In the genomic region with DNA sequence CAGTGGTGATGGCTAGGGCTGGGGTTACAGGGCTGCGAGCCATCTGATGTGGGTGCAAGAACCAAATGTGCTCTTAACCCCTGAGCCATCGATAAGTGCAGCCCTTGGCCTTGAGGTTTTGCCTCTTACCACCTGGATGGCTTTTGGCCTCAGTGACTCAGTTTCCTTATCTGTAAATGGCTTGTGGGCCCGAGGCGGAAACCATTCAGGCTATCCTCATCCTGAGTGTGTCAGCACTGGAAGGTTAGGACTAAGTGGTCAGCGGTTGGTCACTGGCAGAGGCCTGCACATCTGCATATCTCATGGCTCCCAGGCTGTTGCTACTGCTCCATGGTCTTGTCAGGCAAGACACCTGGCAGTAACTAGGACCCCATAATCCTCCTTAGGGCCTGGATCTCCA, we compare ENCODE assay signal across 9 mouse cellular contexts. TPM values are rescaled to one million over a fixed set of nuclear protein-coding genes. Genes with fewer than 3 reads are reported as not detected.
DNase-seq lines count a peak whose midpoint lies in the region; ATAC-seq and TF ChIP-seq lines count a peak whose summit lies in the region.
"Had no signal": no experiment of that assay in that cellular context is flagged by ENCODE, and none has a peak within 500 bp of the region (broad histone marks: within the 10 kb centered on the region; RNA-seq: fewer than 3 reads in every experiment).

No protein-coding gene starts in this region.

- no peaks in the 10 kb centered on the region for H3K36me3 ChIP-seq in hindbrain, embryonic 12.5 days
- no peaks in the 10 kb centered on the region for H3K36me3 ChIP-seq in hindbrain, embryonic 16.5 days (ENCODE audit: control insufficient read depth, insufficient read depth, low read length)
- no peaks in the 10 kb centered on the region for H3K36me3 ChIP-seq in midbrain, embryonic 11.5 days (ENCODE audit: control insufficient read depth, insufficient read depth, low read length)
- H3K36me3 ChIP-seq in midbrain, embryonic 14.5 days (ENCODE audit: control insufficient read depth, insufficient read depth, low read length): no peaks in the 10 kb centered on the region
- no peaks in the 10 kb centered on the region for H3K36me3 ChIP-seq in forebrain, postnatal 0 days (ENCODE audit: insufficient read depth)
- H3K36me3 ChIP-seq in stomach, embryonic 15.5 days: no peaks in the 10 kb centered on the region
- H3K36me3 ChIP-seq: limb, embryonic 12.5 days had no signal

- 83% methylated on average over 5 of the region's 5 CpGs for WGBS in hindbrain, embryonic 12.5 days
- 86% methylated on average over 5 of the region's 5 CpGs for WGBS in hindbrain, embryonic 16.5 days
- 81% methylated on average over 5 of the region's 5 CpGs for WGBS in midbrain, embryonic 11.5 days
- 84% methylated on average over 5 of the region's 5 CpGs for WGBS in midbrain, embryonic 14.5 days
- 81% methylated on average over 5 of the region's 5 CpGs for WGBS in forebrain, postnatal 0 days
- WGBS in stomach, embryonic 15.5 days: 80% methylated on average over 5 of the region's 5 CpGs

- H3K4me1 ChIP-seq in hindbrain, embryonic 12.5 days: peaks cover 10% of the 10 kb centered on the region
- peaks cover 5% of the 10 kb centered on the region for H3K4me1 ChIP-seq in hindbrain, embryonic 16.5 days (ENCODE audit: control insufficient read depth, insufficient read depth, low read depth, low read length)
- no peaks in the 10 kb centered on the region for H3K4me1 ChIP-seq in midbrain, embryonic 11.5 days (ENCODE audit: control insufficient read depth, insufficient read depth, low read length)
- H3K4me1 ChIP-seq in midbrain, embryonic 14.5 days (ENCODE audit: control insufficient read depth, insufficient read depth, low read length): peaks cover 7% of the 10 kb centered on the region; the same call in 1 of the 2 replicates
- H3K4me1 ChIP-seq in forebrain, postnatal 0 days (ENCODE audit: insufficient read depth): peaks cover 6% of the 10 kb centered on the region
- peaks cover 2% of the 10 kb centered on the region; the same call in 1 of the 2 replicates for H3K4me1 ChIP-seq in stomach, embryonic 15.5 days

- no peak overlapping the region for H3K27ac ChIP-seq in hindbrain, embryonic 12.5 days
- no peak overlapping the region for H3K27ac ChIP-seq in hindbrain, embryonic 16.5 days (ENCODE audit: low read depth, low read length)
- H3K27ac ChIP-seq in midbrain, embryonic 11.5 days (ENCODE audit: low read depth, low read length): no peak overlapping the region
- no peak overlapping the region for H3K27ac ChIP-seq in midbrain, embryonic 14.5 days (replicated peaks; ENCODE audit: low read depth, low read length)
- no peak overlapping the region for H3K27ac ChIP-seq in forebrain, postnatal 0 days (ENCODE audit: low read depth, low read length)
- H3K27ac ChIP-seq in stomach, embryonic 15.5 days: no peak overlapping the region
- H3K27ac ChIP-seq: limb, embryonic 12.5 days had no signal

- ATAC-seq in hindbrain, embryonic 12.5 days (ENCODE audit: low FRiP score): no peak
- no peak for ATAC-seq in hindbrain, embryonic 16.5 days
- ATAC-seq in midbrain, embryonic 11.5 days (ENCODE audit: low FRiP score): peak; percentile 19
- no peak for ATAC-seq in midbrain, embryonic 14.5 days (ENCODE audit: low FRiP score, low TSS enrichment)
- ATAC-seq in forebrain, postnatal 0 days: no peak
- ATAC-seq in stomach, embryonic 15.5 days (ENCODE audit: insufficient read depth, low FRiP score, low read depth): no peak

- H3K27me3 ChIP-seq in hindbrain, embryonic 12.5 days: no peaks in the 10 kb centered on the region; the same call in 1 of the 2 replicates
- H3K27me3 ChIP-seq in hindbrain, embryonic 16.5 days (replicated peaks; ENCODE audit: control insufficient read depth, insufficient read depth, low read length): no peaks in the 10 kb centered on the region
- no peaks in the 10 kb centered on the region for H3K27me3 ChIP-seq in midbrain, embryonic 11.5 days (ENCODE audit: control insufficient read depth, insufficient read depth, low read length)
- H3K27me3 ChIP-seq in midbrain, embryonic 14.5 days (ENCODE audit: control insufficient read depth, insufficient read depth, low read length): no peaks in the 10 kb centered on the region
- no peaks in the 10 kb centered on the region for H3K27me3 ChIP-seq in forebrain, postnatal 0 days (ENCODE audit: insufficient read depth, low read length)
- no peaks in the 10 kb centered on the region for H3K27me3 ChIP-seq in stomach, embryonic 15.5 days (replicated peaks)
- H3K27me3 ChIP-seq: limb, embryonic 12.5 days had no signal

- no peak overlapping the region for H3K4me3 ChIP-seq in hindbrain, embryonic 12.5 days
- no peak overlapping the region for H3K4me3 ChIP-seq in hindbrain, embryonic 16.5 days (ENCODE audit: low read length)
- H3K4me3 ChIP-seq in midbrain, embryonic 11.5 days (ENCODE audit: low read depth, low read length): no peak overlapping the region
- H3K4me3 ChIP-seq in midbrain, embryonic 14.5 days (replicated peaks; ENCODE audit: low read depth, low read length): no peak overlapping the region
- no peak overlapping the region for H3K4me3 ChIP-seq in forebrain, postnatal 0 days (ENCODE audit: low read depth, low read length)
- no peak overlapping the region for H3K4me3 ChIP-seq in stomach, embryonic 15.5 days (replicated peaks)

- TF ChIP-seq CTCF in forebrain, postnatal 0 days (IDR thresholded peaks at IDR 0.05; ENCODE audit: low read depth): no peak

- H3K9me3 ChIP-seq in hindbrain, embryonic 12.5 days (replicated peaks): no peaks in the 10 kb centered on the region
- no peaks in the 10 kb centered on the region for H3K9me3 ChIP-seq in hindbrain, embryonic 16.5 days (ENCODE audit: control insufficient read depth, low read length)
- no peaks in the 10 kb centered on the region for H3K9me3 ChIP-seq in midbrain, embryonic 11.5 days (ENCODE audit: control insufficient read depth, low read length)
- H3K9me3 ChIP-seq in midbrain, embryonic 14.5 days (ENCODE audit: control insufficient read depth, low read length): no peaks in the 10 kb centered on the region
- no peaks in the 10 kb centered on the region for H3K9me3 ChIP-seq in forebrain, postnatal 0 days (ENCODE audit: low read length)
- H3K9me3 ChIP-seq in stomach, embryonic 15.5 days: no peaks in the 10 kb centered on the region
- H3K9me3 ChIP-seq: limb, embryonic 12.5 days had no signal

- peak overlapping the region; percentile 66; the same call in 1 of the 2 replicates for H3K4me2 ChIP-seq in hindbrain, embryonic 12.5 days (replicated peaks)
- H3K4me2 ChIP-seq in hindbrain, embryonic 16.5 days (ENCODE audit: low read length): no peak overlapping the region; the same call in 1 of the 2 replicates
- H3K4me2 ChIP-seq in midbrain, embryonic 11.5 days: peak overlapping the region; percentile 61; the same call in 1 of the 2 replicates
- no peak overlapping the region for H3K4me2 ChIP-seq in midbrain, embryonic 14.5 days (ENCODE audit: low read length)
- H3K4me2 ChIP-seq in forebrain, postnatal 0 days (ENCODE audit: low read depth): peak overlapping the region; percentile 48; the same call in 1 of the 2 replicates
- H3K4me2 ChIP-seq in stomach, embryonic 15.5 days: peak overlapping the region; percentile 86

- no peak for DNase-seq in midbrain, embryonic 11.5 days (ENCODE audit: low spot score, missing footprints)
- DNase-seq in midbrain, embryonic 14.5 days: no peak
- DNase-seq in forebrain, postnatal 0 days: no peak
- DNase-seq in right cerebral cortex, postnatal 14 days: no peak
- DNase-seq in thymus, postnatal 10 days (ENCODE audit: low spot score in 2 of 2): no peak

- no peak overlapping the region for H3K9ac ChIP-seq in hindbrain, embryonic 12.5 days
- no peak overlapping the region for H3K9ac ChIP-seq in hindbrain, embryonic 16.5 days (ENCODE audit: low read depth, low read length)
- H3K9ac ChIP-seq in midbrain, embryonic 11.5 days (ENCODE audit: low read length): no peak overlapping the region
- H3K9ac ChIP-seq in midbrain, embryonic 14.5 days (replicated peaks; ENCODE audit: low read length): no peak overlapping the region
- H3K9ac ChIP-seq in forebrain, postnatal 0 days: no peak overlapping the region
- H3K9ac ChIP-seq in stomach, embryonic 15.5 days: no peak overlapping the region

RNA-seq across cellular contexts. Expression of a gene that starts 28.3 kb away (rescaled TPM):
- 0.57 and 0.88 TPM in 2 replicates for polyA plus RNA-seq in hindbrain, embryonic 12.5 days (2016; fragmentation: Nextera tagmentation; extraction: Ambion mirVana)
- 0.64 and 0.87 TPM in 2 replicates for polyA plus RNA-seq in hindbrain, embryonic 16.5 days (2015; fragmentation: Nextera tagmentation; extraction: Ambion mirVana)
- polyA plus RNA-seq in midbrain, embryonic 11.5 days (2014; fragmentation: Nextera tagmentation; extraction: Ambion mirVana): 0.33 TPM in 1 of 2 replicates, not detected in the other
- 0.24 and 1.0 TPM in 2 replicates for polyA plus RNA-seq in midbrain, embryonic 14.5 days (2014; fragmentation: Nextera tagmentation; extraction: Ambion mirVana)
- total RNA-seq in forebrain, postnatal 0 days (2014; rRNA removed): 1.5 and 3.0 TPM in 2 replicates
- 0.92 and 1.0 TPM in 2 replicates for polyA plus RNA-seq in forebrain, postnatal 0 days (2015; fragmentation: Nextera tagmentation; extraction: Ambion mirVana)
- 2.2 and 2.4 TPM in 2 replicates for polyA plus RNA-seq in stomach, embryonic 15.5 days (2015; fragmentation: Nextera tagmentation; extraction: Ambion mirVana)

RNA-seq across cellular contexts. Expression of a gene that starts 47.2 kb away (rescaled TPM):
- 495 and 515 TPM in 2 replicates for polyA plus RNA-seq in hindbrain, embryonic 12.5 days (2016; fragmentation: Nextera tagmentation; extraction: Ambion mirVana)
- 641 and 689 TPM in 2 replicates for polyA plus RNA-seq in hindbrain, embryonic 16.5 days (2015; fragmentation: Nextera tagmentation; extraction: Ambion mirVana)
- 560 and 573 TPM in 2 replicates for polyA plus RNA-seq in midbrain, embryonic 11.5 days (2014; fragmentation: Nextera tagmentation; extraction: Ambion mirVana)
- 555 and 629 TPM in 2 replicates for polyA plus RNA-seq in midbrain, embryonic 14.5 days (2014; fragmentation: Nextera tagmentation; extraction: Ambion mirVana)
- 414 and 430 TPM in 2 replicates for total RNA-seq in forebrain, postnatal 0 days (2014; rRNA removed)
- polyA plus RNA-seq in forebrain, postnatal 0 days (2015; fragmentation: Nextera tagmentation; extraction: Ambion mirVana): 642 and 649 TPM in 2 replicates
- 409 and 422 TPM in 2 replicates for polyA plus RNA-seq in stomach, embryonic 15.5 days (2015; fragmentation: Nextera tagmentation; extraction: Ambion mirVana)

Comparison
In these comparisons a context has a peak if more than half of its experiments do, and no peak if none do; other contexts are left out.
1. H3K4me2 ChIP-seq: peak in hindbrain, embryonic 12.5 days (single experiment), midbrain, embryonic 11.5 days (single experiment), forebrain, postnatal 0 days (single experiment) and stomach, embryonic 15.5 days (single experiment); none in hindbrain, embryonic 16.5 days (single experiment) and midbrain, embryonic 14.5 days (single experiment).